Mouse (Mus musculus) brain, embryonic 14.5 days (tissue): ENCODE measurements around the gene Mfap3.

Experiments
- CTCF ChIP-seq: fragments of 200-500 bp; IDR thresholded peaks from 2 replicates; pipeline ENCODE4 v1.5.1; 2012; ENCODE audit warnings: inconsistent platforms, mild to moderate bottlenecking, moderate library complexity, borderline replicate concordance; ENCODE audit not compliant: insufficient read depth, insufficient read length; ENCODE audit errors: extremely low read depth
- POLR2A ChIP-seq: fragments of 200-500 bp; IDR thresholded peaks from 2 replicates; pipeline ENCODE4 v1.6.1; 2012; ENCODE audit warnings: mild to moderate bottlenecking, inconsistent platforms, borderline replicate concordance; ENCODE audit not compliant: poor library complexity, insufficient read depth, insufficient read length, severe bottlenecking; ENCODE audit errors: extremely low read depth

GRCm38 (mm10) chr11:57582818-57583635 lies 64.6 kb downstream of the Mfap3 start:
- TF ChIP-seq CTCF: no peak
- no peak for TF ChIP-seq POLR2A
